Mouse (Mus musculus): Measurements from ENCODE around the gene Dscaml1.

DNA sequence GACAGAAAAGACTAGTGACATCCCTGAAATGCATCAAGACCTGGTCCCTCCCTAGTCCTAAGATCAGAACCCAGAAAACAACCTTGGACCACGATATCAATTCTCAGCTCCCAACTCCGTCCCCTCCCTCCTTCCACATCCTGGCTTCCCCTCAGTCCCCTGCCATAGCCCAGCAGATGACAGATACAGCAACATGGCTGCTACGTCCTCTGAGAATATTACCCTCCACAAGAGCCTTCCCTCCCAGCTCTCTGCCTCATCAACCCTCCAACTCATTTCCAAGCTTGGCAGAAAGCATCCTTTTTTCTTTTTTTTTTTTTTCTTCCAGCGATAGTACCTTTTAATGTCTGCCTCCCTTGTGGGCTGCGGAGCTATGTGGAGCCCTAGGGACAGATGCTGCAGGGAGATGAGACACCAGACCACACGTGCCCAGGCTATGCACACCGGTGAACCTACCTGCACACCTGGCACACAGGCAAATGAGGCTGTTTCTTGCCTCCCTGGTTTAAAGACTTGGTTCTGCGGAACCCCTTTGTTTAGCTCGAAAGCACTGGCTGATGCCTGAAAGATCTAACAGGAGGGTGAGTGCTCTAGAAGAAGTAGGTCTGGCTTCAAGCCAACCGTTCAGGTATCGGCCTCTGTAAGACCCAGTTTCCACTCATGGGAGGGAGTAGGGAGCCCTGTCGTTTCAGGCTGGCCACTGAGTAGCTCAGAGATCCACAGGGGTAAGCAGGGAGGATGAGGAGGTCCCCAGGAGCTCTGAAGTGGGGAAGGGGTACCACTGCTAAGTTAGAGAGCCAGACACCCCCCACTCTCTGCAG lies 357.0 kb downstream of the Dscaml1 start:
- TF ChIP-seq CTCF (IDR thresholded peaks at IDR 0.05; ENCODE audit: borderline replicate concordance, control insufficient read depth, extremely low read depth, insufficient read depth, low read length, poor library complexity) (no peak), POLR2A (IDR thresholded peaks at IDR 0.05; ENCODE audit: control insufficient read depth, extremely low read depth, insufficient read depth, low read length, poor library complexity) (no peak)

All from thymus, adult 2 months (tissue).